Mouse (Mus musculus) embryonic facial prominence, embryonic 11.5 days (tissue): ENCODE measurements around the gene P3h3. TPM values are rescaled to one million over a fixed set of nuclear protein-coding genes. Genes with fewer than 3 reads are reported as not detected.

ENCODE experiments used
- ATAC-seq: fragments of 200-750 bp; cut with Nextera tagmentation; replicated peaks from 2 replicates; pipeline ENCODE4 v1.8.0; 2017; ENCODE audit warnings: low read depth; ENCODE audit not compliant: insufficient number of reproducible peaks, low FRiP score, low TSS enrichment
- DNase-seq: peaks from one replicate; pipeline ENCODE4 v3.0.0-alpha.2; 2015; ENCODE audit warnings: low spot score
- H3K27ac ChIP-seq: fragments of 300-500 bp; sonication (generic); replicated peaks from 2 replicates; pipeline ENCODE4 v1.5.1; 2014; ENCODE audit warnings: mild to moderate bottlenecking, low read depth, low read length, control low read depth
- H3K27me3 ChIP-seq: fragments of 300-500 bp; sonication (generic); 2 replicates; pipeline ENCODE4 v1.6.1; 2014; ENCODE audit warnings: mild to moderate bottlenecking, low read length, moderate library complexity, mixed read lengths; ENCODE audit not compliant: control insufficient read depth, insufficient read depth
- H3K36me3 ChIP-seq: fragments of 300-500 bp; sonication (generic); replicated peaks from 2 replicates; pipeline ENCODE4 v1.6.1; 2014; ENCODE audit warnings: low read depth, mild to moderate bottlenecking, low read length, moderate library complexity, mixed read lengths; ENCODE audit not compliant: control insufficient read depth, insufficient read depth
- H3K4me1 ChIP-seq: fragments of 300-500 bp; sonication (generic); 2 replicates; pipeline ENCODE4 v1.6.1; 2014; ENCODE audit warnings: low read length, mixed read lengths; ENCODE audit not compliant: control insufficient read depth, insufficient read depth
- H3K4me2 ChIP-seq: fragments of 300-500 bp; sonication (generic); 2 replicates; pipeline ENCODE4 v1.6.1; 2014; ENCODE audit warnings: low read depth, mild to moderate bottlenecking, control low read depth, low read length, moderate library complexity
- H3K4me3 ChIP-seq: fragments of 300-500 bp; sonication (generic); 2 replicates; pipeline ENCODE4 v1.5.1; 2014; ENCODE audit warnings: low read depth, low read length, control low read depth
- H3K9ac ChIP-seq: fragments of 300-500 bp; sonication (generic); replicated peaks from 2 replicates; pipeline ENCODE4 v1.6.1; 2014; ENCODE audit warnings: mild to moderate bottlenecking, control low read depth, low read length
- H3K9me3 ChIP-seq: fragments of 300-500 bp; sonication (generic); replicated peaks from 2 replicates; pipeline ENCODE4 v1.6.1; 2016; ENCODE audit warnings: mild to moderate bottlenecking, low read length, inconsistent platforms, mixed read lengths; ENCODE audit not compliant: control insufficient read depth
- WGBS: fragments of 180-500 bp; shearing (Covaris S2); extraction: QIAGEN DNeasy Blood & Tissue Kit; methylation state at CpG from one replicate; pipeline ENCODE4 v1.1.7; 2014; 5-methylcytosine and 5-hydroxymethylcytosine counted together
- polyA plus RNA-seq: library from polyadenylated mRNA; unstranded; fragments of >200 nt; fragmentation: Nextera tagmentation; extraction: Ambion mirVana; gene quantifications from 2 replicates; pipeline ENCODE4 v1.2.1, GENCODE M21; 2014

The P3h3 gene
- polyA plus RNA-seq, 1 experiment from 2014 or later = 14.7 TPM

DNA sequence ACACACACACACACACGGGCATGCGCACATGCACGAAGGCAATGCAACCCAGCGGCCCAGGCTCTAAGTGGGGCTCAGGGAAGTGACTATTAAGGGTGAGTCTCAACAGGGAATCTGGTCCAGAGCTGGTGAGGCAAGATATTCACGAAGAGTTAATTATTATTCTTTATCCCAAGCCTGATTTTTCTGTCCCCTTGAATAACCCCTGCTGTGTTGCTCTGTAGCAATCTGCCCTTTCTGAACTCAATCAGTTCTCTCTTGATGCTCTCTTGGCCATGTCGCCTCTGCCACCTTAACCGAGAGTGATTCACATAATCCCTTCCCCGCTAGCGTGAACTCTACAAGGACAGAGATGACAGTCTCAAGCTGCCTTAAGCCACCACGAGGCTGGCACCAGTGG lies 25.8 kb upstream of the P3h3 start:
- no peak overlapping the region for H3K27ac ChIP-seq
- no peaks in the 10 kb centered on the region for H3K9me3 ChIP-seq
- ATAC-seq (no peak), DNase-seq (no peak)
- 73% methylated on average over 10 of the region's 10 CpGs for WGBS
- no peak overlapping the region for H3K4me3 ChIP-seq
- H3K4me1 ChIP-seq = no peaks in the 10 kb centered on the region
- no peak overlapping the region for H3K4me2 ChIP-seq
- no peaks in the 10 kb centered on the region for H3K36me3 ChIP-seq
- no peaks in the 10 kb centered on the region for H3K27me3 ChIP-seq
- no peak overlapping the region for H3K9ac ChIP-seq

DNA sequence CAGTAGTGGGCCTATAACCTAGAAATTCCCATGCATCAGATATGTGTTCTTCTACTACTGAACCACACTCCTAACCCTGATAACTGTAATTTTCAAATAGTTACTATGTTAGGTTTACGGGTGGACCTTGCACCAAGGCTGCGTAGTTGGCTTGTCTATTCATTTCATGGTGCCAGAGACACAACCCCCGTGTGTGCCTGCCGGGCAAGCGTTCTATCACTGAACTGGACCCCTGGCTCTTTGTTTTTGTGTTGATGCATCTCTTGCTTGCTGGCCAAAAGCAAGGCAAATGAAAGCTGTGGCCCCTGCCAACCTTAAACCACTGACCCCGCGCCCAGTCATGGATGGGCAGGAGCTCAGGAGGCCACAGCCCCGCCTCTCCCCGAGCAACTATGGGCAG lies 24.3 kb upstream of the P3h3 start:
- Histone ChIP-seq H3K4me3 (no peak overlapping the region), H3K4me1 (no peaks in the 10 kb centered on the region), H3K4me2 (no peak overlapping the region), H3K9ac (no peak overlapping the region), H3K27ac (no peak overlapping the region), H3K27me3 (no peaks in the 10 kb centered on the region), H3K36me3 (no peaks in the 10 kb centered on the region), H3K9me3 (no peaks in the 10 kb centered on the region)
- 89% methylated on average over 9 of the region's 9 CpGs for WGBS
- ATAC-seq (no peak), DNase-seq (no peak)

DNA sequence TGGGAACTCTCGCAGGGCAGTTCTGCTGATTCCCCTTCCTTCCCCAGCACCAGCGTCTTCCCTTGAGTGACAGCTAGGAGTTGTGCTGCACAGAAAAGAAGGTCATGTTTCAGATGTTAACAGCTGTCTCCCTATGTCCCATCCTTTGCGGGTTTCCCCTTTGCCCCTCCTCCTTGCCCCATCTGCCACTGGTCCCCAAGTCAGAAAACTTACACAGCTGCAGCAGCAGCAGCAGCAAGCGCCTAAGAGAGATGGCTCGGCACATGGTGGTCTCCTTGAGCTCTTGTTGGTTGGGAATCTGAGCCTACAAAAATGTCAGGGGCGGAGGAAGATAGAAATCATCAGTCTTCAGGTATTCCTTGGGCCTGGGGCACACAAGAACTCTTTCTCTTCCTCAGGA lies 21.8 kb upstream of the P3h3 start:
- Histone ChIP-seq H3K4me2 (no peak overlapping the region), H3K27me3 (no peaks in the 10 kb centered on the region), H3K9me3 (no peaks in the 10 kb centered on the region), H3K27ac (no peak overlapping the region), H3K4me3 (no peak overlapping the region), H3K9ac (no peak overlapping the region), H3K36me3 (no peaks in the 10 kb centered on the region), H3K4me1 (no peaks in the 10 kb centered on the region)
- ATAC-seq = no peak
- WGBS = 55% methylated on average over 6 of the region's 6 CpGs
- DNase-seq = no peak

GRCm38 (mm10) chr6:124874348-124874747 lies 16.8 kb upstream of the P3h3 start:
- no peak for ATAC-seq
- Histone ChIP-seq H3K27me3 (no peaks in the 10 kb centered on the region), H3K4me1 (no peaks in the 10 kb centered on the region), H3K36me3 (no peaks in the 10 kb centered on the region), H3K27ac (no peak overlapping the region), H3K9me3 (no peaks in the 10 kb centered on the region), H3K4me3 (no peak overlapping the region), H3K4me2 (no peak overlapping the region), H3K9ac (no peak overlapping the region)
- WGBS = 45% methylated on average over 3 of the region's 3 CpGs
- DNase-seq = no peak

DNA sequence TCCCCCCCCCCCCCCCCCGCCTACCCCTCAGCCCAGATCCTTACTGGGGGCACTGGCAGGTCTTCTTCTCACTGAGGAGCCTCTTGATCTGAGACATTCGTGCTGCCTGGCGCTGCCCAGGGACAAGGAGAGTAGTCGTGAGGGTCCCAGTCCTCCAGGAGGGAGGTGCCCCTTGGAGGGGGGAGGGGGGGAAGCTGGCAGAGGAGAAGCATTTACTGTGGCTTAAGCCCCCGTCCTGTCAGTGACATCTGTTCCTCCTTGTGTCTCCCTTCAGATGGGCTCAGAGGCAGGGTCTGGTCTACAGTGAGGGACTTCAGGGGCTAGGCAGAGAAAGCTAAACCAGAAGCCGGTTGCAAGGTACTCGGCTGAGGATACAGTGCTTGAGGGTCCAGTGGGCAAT lies 9.0 kb upstream of the P3h3 start:
- H3K4me3 ChIP-seq = no peak overlapping the region
- H3K27ac ChIP-seq = no peak overlapping the region
- H3K9me3 ChIP-seq = no peaks in the 10 kb centered on the region
- peaks cover 2% of the 10 kb centered on the region; the same call in 1 of the 2 replicates for H3K27me3 ChIP-seq
- no peaks in the 10 kb centered on the region for H3K36me3 ChIP-seq
- H3K4me2 ChIP-seq = no peak overlapping the region
- H3K4me1 ChIP-seq = peaks cover 7% of the 10 kb centered on the region
- 52% methylated on average over 6 of the region's 7 CpGs for WGBS
- DNase-seq = no peak
- no peak overlapping the region for H3K9ac ChIP-seq
- ATAC-seq = no peak

DNA sequence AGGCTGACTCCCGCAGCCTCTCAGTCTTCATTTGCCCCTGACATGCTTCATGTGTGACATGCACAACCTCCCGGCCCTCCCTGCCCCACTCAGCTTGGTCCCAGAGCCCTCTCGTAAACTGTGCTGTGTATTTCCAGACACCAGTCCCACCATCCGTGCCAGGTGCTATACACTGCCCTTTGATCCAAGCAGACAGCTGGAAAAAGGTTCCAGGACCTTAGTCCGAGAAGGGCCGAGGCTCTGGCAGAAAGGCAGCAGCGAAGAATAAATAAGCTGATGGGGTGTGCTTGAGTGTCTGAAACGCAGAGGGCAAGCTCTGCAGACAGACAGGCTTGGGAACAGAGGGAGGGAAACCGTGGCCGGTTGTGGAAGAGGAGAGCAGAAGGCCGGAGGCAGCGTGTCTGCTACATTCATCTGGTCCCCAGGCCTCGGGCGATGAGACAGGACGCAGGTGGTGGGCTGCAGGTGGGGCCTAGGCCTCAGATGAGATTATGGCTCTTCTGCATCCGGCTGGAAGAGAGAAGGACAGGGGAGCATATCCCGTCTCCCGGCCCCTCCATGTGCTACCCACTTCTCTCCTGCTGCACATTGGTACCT lies 8.3 kb upstream of the P3h3 start:
- Histone ChIP-seq H3K9me3 (no peaks in the 10 kb centered on the region), H3K27ac (no peak overlapping the region), H3K27me3 (peaks cover 2% of the 10 kb centered on the region; the same call in 1 of the 2 replicates), H3K4me3 (no peak overlapping the region), H3K36me3 (no peaks in the 10 kb centered on the region), H3K9ac (peak overlapping the region; percentile 13; the same call in 1 of the 2 replicates), H3K4me1 (peaks cover 7% of the 10 kb centered on the region), H3K4me2 (no peak overlapping the region)
- 50% methylated on average over 17 of the region's 18 CpGs for WGBS
- DNase-seq (no peak), ATAC-seq (no peak)

GRCm38 (mm10) chr6:124863658-124864298 lies 6.2 kb upstream of the P3h3 start, which contains the start of gene Gpr162:
TSS of gene Gpr162 (minus strand) at chr6:124863983.
- Histone ChIP-seq H3K9me3 (no peaks in the 10 kb centered on the region), H3K36me3 (no peaks in the 10 kb centered on the region), H3K4me1 (peaks cover 10% of the 10 kb centered on the region), H3K4me3 (peak within 1 kb of the TSS; percentile 54), H3K27me3 (peaks cover 2% of the 10 kb centered on the region; the same call in 1 of the 2 replicates), H3K27ac (no peak within 1 kb of the TSS), H3K4me2 (peak within 1 kb of the TSS; percentile 98), H3K9ac (peak within 1 kb of the TSS; percentile 71)
- DNase-seq (peak; percentile 79), ATAC-seq (peak; percentile 36; the same call in 1 of the 2 replicates)
- WGBS = 2% methylated on average over 26 of the region's 43 CpGs

DNA sequence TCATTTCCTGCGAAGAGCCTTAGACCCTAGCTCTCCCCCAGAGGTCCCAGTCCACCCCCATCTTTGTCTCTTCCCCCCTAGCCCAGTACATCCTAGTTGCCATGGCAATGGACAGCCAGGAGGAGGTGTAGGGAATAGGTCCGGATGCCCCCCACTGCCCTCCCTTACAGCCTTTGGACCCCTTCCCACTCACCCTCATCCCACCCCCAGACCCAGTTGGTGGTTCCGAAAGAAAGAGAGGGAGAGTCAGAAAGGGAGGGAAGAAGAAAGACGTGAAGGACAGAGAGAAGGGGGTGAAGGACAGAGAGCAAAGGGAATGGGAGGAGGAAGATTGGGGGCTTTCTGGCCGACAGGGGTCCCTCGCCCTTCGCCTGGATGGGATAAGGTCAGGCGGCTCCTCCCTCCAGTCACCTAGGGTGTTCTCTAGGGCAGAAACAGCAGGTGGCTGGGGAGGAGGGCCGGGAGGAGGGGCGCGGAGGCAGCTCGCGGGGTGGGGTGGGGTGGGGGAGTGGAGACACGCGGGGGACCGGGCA lies 5.6 kb upstream of the P3h3 start:
- DNase-seq (no peak), ATAC-seq (0 out of 2 replicates have a peak, but pooled peaks have one; percentile 6)
- Histone ChIP-seq H3K4me1 (peaks cover 10% of the 10 kb centered on the region), H3K4me2 (peak overlapping the region; percentile 98), H3K36me3 (no peaks in the 10 kb centered on the region), H3K27me3 (peaks cover 2% of the 10 kb centered on the region; the same call in 1 of the 2 replicates), H3K27ac (no peak overlapping the region), H3K4me3 (peak overlapping the region; percentile 54), H3K9ac (peak overlapping the region; percentile 71), H3K9me3 (no peaks in the 10 kb centered on the region)
- 0% methylated on average over 13 of the region's 16 CpGs for WGBS
